Comparison of ENCODE assay signal across 13 mouse cellular contexts in the genomic region with DNA sequence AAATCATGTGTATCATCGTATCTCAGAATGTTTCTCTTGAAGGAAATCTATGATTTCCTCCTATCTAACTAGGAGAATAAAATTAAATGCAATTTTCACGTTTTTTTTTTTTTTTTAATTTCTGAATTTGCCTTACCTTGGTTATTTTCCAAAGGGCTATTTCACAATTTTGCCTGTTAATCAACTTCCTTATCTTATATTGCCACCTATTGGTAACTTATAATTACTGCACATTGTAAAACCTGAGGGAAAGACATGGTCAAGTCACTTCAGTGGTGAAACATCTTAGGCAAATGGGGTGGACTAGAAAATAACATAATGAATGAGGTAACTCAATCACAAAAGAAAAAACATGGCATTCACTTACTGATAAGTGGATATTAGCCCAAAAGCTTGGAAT.
DNase-seq lines count a peak whose midpoint lies in the region; ATAC-seq and TF ChIP-seq lines count a peak whose summit lies in the region.
"Had no signal": no experiment of that assay in that cellular context is flagged by ENCODE, and none has a peak within 500 bp of the region (broad histone marks: within the 10 kb centered on the region; RNA-seq: fewer than 3 reads in every experiment).

No protein-coding gene starts in this region.

- 43% methylated on average over 2 of the region's 2 CpGs for WGBS in forebrain, embryonic 14.5 days
- 40% methylated on average over 2 of the region's 2 CpGs for WGBS in forebrain, embryonic 11.5 days
- WGBS in lung, embryonic 14.5 days: 40% methylated on average over 2 of the region's 2 CpGs
- WGBS in stomach, postnatal 0 days: 43% methylated on average over 2 of the region's 2 CpGs
- 43% methylated on average over 2 of the region's 2 CpGs for WGBS in thymus, adult 2 months

- H3K27ac ChIP-seq in forebrain, embryonic 14.5 days (ENCODE audit: low read depth, low read length): no peak overlapping the region
- H3K27ac ChIP-seq in forebrain, embryonic 11.5 days (ENCODE audit: low read depth, low read length): no peak overlapping the region
- H3K27ac ChIP-seq in lung, embryonic 14.5 days (ENCODE audit: low read depth): no peak overlapping the region
- H3K27ac ChIP-seq in stomach, postnatal 0 days (replicated peaks): no peak overlapping the region
- H3K27ac ChIP-seq in thymus, adult 2 months (ENCODE audit: control insufficient read depth, insufficient read depth, low read length): no peak overlapping the region
- H3K27ac ChIP-seq: limb, embryonic 13.5 days; neural tube, embryonic 13.5 days had no signal

- no peak overlapping the region for H3K4me2 ChIP-seq in forebrain, embryonic 14.5 days (ENCODE audit: low read length)
- no peak overlapping the region for H3K4me2 ChIP-seq in forebrain, embryonic 11.5 days (ENCODE audit: low read depth, low read length, severe bottlenecking)
- H3K4me2 ChIP-seq in lung, embryonic 14.5 days: no peak overlapping the region
- H3K4me2 ChIP-seq in stomach, postnatal 0 days (replicated peaks; ENCODE audit: low read depth): no peak overlapping the region
- H3K4me2 ChIP-seq: limb, embryonic 13.5 days; neural tube, embryonic 13.5 days had no signal

- no peak overlapping the region for H3K9ac ChIP-seq in forebrain, embryonic 14.5 days (ENCODE audit: low read length)
- H3K9ac ChIP-seq in forebrain, embryonic 11.5 days (ENCODE audit: low read length): no peak overlapping the region
- H3K9ac ChIP-seq in lung, embryonic 14.5 days: no peak overlapping the region
- no peak overlapping the region for H3K9ac ChIP-seq in stomach, postnatal 0 days (ENCODE audit: low read length)
- H3K9ac ChIP-seq: limb, embryonic 13.5 days; neural tube, embryonic 13.5 days had no signal

- no peaks in the 10 kb centered on the region for H3K9me3 ChIP-seq in forebrain, embryonic 14.5 days (replicated peaks; ENCODE audit: control insufficient read depth, low read length)
- no peaks in the 10 kb centered on the region for H3K9me3 ChIP-seq in forebrain, embryonic 11.5 days (ENCODE audit: control insufficient read depth, low read length)
- H3K9me3 ChIP-seq in lung, embryonic 14.5 days (ENCODE audit: low read depth, low read length): no peaks in the 10 kb centered on the region
- no peaks in the 10 kb centered on the region for H3K9me3 ChIP-seq in stomach, postnatal 0 days (ENCODE audit: control insufficient read depth, low read length)
- H3K9me3 ChIP-seq: limb, embryonic 13.5 days; neural tube, embryonic 13.5 days had no signal

- peak; percentile 24; the same call in 1 of the 2 replicates for TF ChIP-seq CTCF in lung, embryonic 14.5 days (IDR thresholded peaks at IDR 0.05; ENCODE audit: low read depth)
- peak; percentile 58 for TF ChIP-seq CTCF in stomach, postnatal 0 days (IDR thresholded peaks at IDR 0.05; ENCODE audit: low read depth)
- no peak for TF ChIP-seq CTCF in thymus, adult 2 months (IDR thresholded peaks at IDR 0.05; ENCODE audit: borderline replicate concordance, control insufficient read depth, extremely low read depth, insufficient read depth, low read length, poor library complexity)

- no peak overlapping the region for H3K4me3 ChIP-seq in forebrain, embryonic 14.5 days (ENCODE audit: low read depth, low read length)
- no peak overlapping the region for H3K4me3 ChIP-seq in forebrain, embryonic 11.5 days (ENCODE audit: low read depth, low read length)
- no peak overlapping the region for H3K4me3 ChIP-seq in lung, embryonic 14.5 days (ENCODE audit: low read depth, low read length)
- no peak overlapping the region for H3K4me3 ChIP-seq in stomach, postnatal 0 days (ENCODE audit: low read depth, low read length)
- H3K4me3 ChIP-seq in thymus, adult 2 months (ENCODE audit: control insufficient read depth, insufficient read depth, low read length): no peak overlapping the region
- H3K4me3 ChIP-seq: limb, embryonic 13.5 days; neural tube, embryonic 13.5 days had no signal

- ATAC-seq in forebrain, embryonic 14.5 days: no peak
- ATAC-seq in forebrain, embryonic 11.5 days (replicated peaks; ENCODE audit: low FRiP score): no peak
- ATAC-seq in lung, embryonic 14.5 days (ENCODE audit: insufficient read depth): no peak
- ATAC-seq in stomach, postnatal 0 days (ENCODE audit: low FRiP score, low TSS enrichment): no peak
- ATAC-seq: midbrain, embryonic 16.5 days had no signal

- H3K27me3 ChIP-seq in forebrain, embryonic 14.5 days (replicated peaks; ENCODE audit: control insufficient read depth, insufficient read depth, low read length): no peaks in the 10 kb centered on the region
- H3K27me3 ChIP-seq in forebrain, embryonic 11.5 days (ENCODE audit: control insufficient read depth, insufficient read depth, low read length): no peaks in the 10 kb centered on the region
- H3K27me3 ChIP-seq in lung, embryonic 14.5 days (ENCODE audit: insufficient read depth, low read length): no peaks in the 10 kb centered on the region
- H3K27me3 ChIP-seq in stomach, postnatal 0 days (ENCODE audit: control insufficient read depth, insufficient read depth, low read length): no peaks in the 10 kb centered on the region
- H3K27me3 ChIP-seq in thymus, adult 2 months (ENCODE audit: control insufficient read depth, insufficient read depth, low read length): no peaks in the 10 kb centered on the region
- H3K27me3 ChIP-seq: limb, embryonic 13.5 days; neural tube, embryonic 13.5 days had no signal

- no peak for TF ChIP-seq POLR2A in thymus, adult 2 months (IDR thresholded peaks at IDR 0.05; ENCODE audit: control insufficient read depth, extremely low read depth, insufficient read depth, low read length, poor library complexity)

- no peak for TF ChIP-seq EP300 in stomach, postnatal 0 days (optimal IDR thresholded peaks at IDR 0.05)

- no peaks in the 10 kb centered on the region for H3K36me3 ChIP-seq in forebrain, embryonic 14.5 days (ENCODE audit: control insufficient read depth, insufficient read depth, low read length)
- no peaks in the 10 kb centered on the region for H3K36me3 ChIP-seq in forebrain, embryonic 11.5 days (ENCODE audit: control insufficient read depth, insufficient read depth, low read length)
- no peaks in the 10 kb centered on the region for H3K36me3 ChIP-seq in lung, embryonic 14.5 days (ENCODE audit: insufficient read depth)
- no peaks in the 10 kb centered on the region for H3K36me3 ChIP-seq in stomach, postnatal 0 days (ENCODE audit: control insufficient read depth, insufficient read depth, low read length)
- H3K36me3 ChIP-seq in thymus, adult 2 months (ENCODE audit: control insufficient read depth, insufficient read depth, low read length): no peaks in the 10 kb centered on the region
- H3K36me3 ChIP-seq: limb, embryonic 13.5 days; neural tube, embryonic 13.5 days had no signal

- peak; percentile 15 for DNase-seq in forebrain, embryonic 14.5 days (ENCODE audit: low spot score)
- DNase-seq in forebrain, embryonic 11.5 days (ENCODE audit: low spot score): no peak
- DNase-seq in lung, embryonic 14.5 days: peak; percentile 18
- DNase-seq in lung, postnatal 36 days: no peak
- DNase-seq in R1 (ENCODE audit: low read depth, low spot score): peak; percentile 3
- no peak for DNase-seq in stomach, postnatal 0 days (ENCODE audit: low spot score)
- no peak for DNase-seq in thymus, adult 2 months
- DNase-seq in layer of hippocampus, postnatal 10 days (ENCODE audit: low spot score in 2 of 2): no peak
- DNase-seq: kidney, postnatal 14 days; layer of hippocampus, postnatal 36 days had no signal

- H3K4me1 ChIP-seq in forebrain, embryonic 14.5 days (ENCODE audit: control insufficient read depth, insufficient read depth, low read length): no peaks in the 10 kb centered on the region
- H3K4me1 ChIP-seq in forebrain, embryonic 11.5 days (replicated peaks; ENCODE audit: control insufficient read depth, insufficient read depth, low read length): no peaks in the 10 kb centered on the region
- no peaks in the 10 kb centered on the region for H3K4me1 ChIP-seq in lung, embryonic 14.5 days (ENCODE audit: insufficient read depth)
- no peaks in the 10 kb centered on the region for H3K4me1 ChIP-seq in stomach, postnatal 0 days (replicated peaks; ENCODE audit: control insufficient read depth, insufficient read depth)
- no peaks in the 10 kb centered on the region for H3K4me1 ChIP-seq in thymus, adult 2 months (replicated peaks; ENCODE audit: control insufficient read depth, insufficient read depth, low read length)
- H3K4me1 ChIP-seq: limb, embryonic 13.5 days; neural tube, embryonic 13.5 days had no signal

Comparison
In these comparisons a context has a peak if more than half of its experiments do, and no peak if none do; other contexts are left out.
1. DNase-seq: peak in forebrain, embryonic 14.5 days (single experiment), lung, embryonic 14.5 days (single experiment) and R1 (single experiment); none in forebrain, embryonic 11.5 days (single experiment), lung, postnatal 36 days (single experiment), stomach, postnatal 0 days (single experiment), thymus, adult 2 months (single experiment) and layer of hippocampus, postnatal 10 days (0 of 2).